Mouse (Mus musculus): Measurements from ENCODE around the gene Tgfa. TPM values are rescaled to one million over a fixed set of nuclear protein-coding genes. Genes with fewer than 3 reads are reported as not detected.

Tgfa gene
- total RNA-seq (2021) = 10 to 100 TPM; 15.0 to 18.2 TPM
- 33.2 and 49.0 TPM in 2 replicates for polyA plus RNA-seq (2012; rRNA removed)
- long read RNA-seq, full-length matches to known transcripts = 11 of 18 reads
- long read RNA-seq, partial matches to known transcripts = 6 of 18 reads
- long read RNA-seq, other reads (novel, unspliced or antisense) = 1 of 18 reads

GRCm38 (mm10) chr6:86194941-86195932, at the start of gene Tgfa:
Gene Tgfa (plus strand): TSS chr6:86195223.
- DNase-seq = peak; percentile 94

DNA sequence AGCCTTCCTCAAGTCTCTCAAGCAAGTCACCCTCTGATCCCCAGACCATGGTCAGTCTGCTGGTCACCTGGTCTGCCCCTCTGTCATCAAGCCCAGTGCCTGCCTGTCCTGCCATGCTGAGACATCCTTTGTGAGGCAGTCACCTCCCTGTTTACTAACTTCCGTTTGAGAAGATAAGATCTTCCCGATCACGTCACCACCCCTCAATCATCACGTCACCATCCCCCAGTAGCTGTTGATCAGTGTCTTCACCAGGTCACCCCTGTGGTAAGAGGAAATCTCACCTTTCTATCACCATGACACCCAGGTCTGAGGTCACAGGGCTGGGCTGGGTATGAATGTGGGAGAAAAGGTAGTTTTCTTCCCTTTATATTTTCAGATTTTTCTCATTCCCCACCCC, 46.5 kb upstream of the Tgfa start:
- DNase-seq = no peak

DNA sequence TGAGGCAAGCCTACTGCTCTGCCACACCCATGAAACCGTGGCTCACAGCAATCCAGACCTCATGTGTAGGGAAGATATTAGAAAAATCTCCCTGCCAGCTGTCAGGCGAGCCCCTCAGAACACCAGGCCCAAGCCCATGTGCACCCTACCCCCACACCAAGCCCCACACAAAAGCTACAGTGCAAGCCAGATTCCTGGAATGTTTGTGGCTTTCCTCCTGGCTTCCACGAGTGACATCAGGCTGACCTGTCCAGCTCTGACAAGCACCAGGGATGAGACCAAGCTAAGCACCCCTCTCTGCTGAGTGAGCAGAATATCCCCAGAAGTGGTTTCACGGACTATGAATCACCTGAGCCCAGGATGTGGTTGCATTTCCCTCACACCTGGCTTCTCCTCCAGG, 46.0 kb upstream of the Tgfa start:
- no peak for DNase-seq

DNA sequence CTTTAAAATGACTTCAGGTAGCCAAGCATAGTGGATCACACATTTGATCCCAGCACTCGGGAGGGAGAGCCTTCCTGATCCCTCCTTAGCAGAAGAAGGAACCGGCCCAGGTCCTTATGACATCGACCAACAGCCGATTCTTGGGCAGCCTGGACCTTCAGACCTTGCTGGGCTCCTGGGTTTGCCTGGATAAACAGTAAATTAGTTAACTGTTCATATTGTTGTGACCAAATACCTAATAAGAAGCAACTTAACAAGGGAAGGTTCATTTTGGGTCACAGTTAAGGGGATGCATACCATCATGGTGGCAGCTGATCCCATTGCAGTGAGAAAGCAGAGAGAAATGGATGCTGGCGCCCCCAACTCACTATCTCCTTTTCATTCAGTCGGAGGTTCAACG, 42.3 kb upstream of the Tgfa start:
- no peak for DNase-seq

GRCm38 (mm10) chr6:86153436-86153990, 41.5 kb upstream of the Tgfa start:
- DNase-seq = peak; percentile 32

- no peak for DNase-seq
These were observed 41.0 kb upstream of the Tgfa start for GRCm38 (mm10) chr6:86154006-86154405.

GRCm38 (mm10) chr6:86154481-86154880, 40.5 kb upstream of the Tgfa start:
- DNase-seq = no peak

DNA sequence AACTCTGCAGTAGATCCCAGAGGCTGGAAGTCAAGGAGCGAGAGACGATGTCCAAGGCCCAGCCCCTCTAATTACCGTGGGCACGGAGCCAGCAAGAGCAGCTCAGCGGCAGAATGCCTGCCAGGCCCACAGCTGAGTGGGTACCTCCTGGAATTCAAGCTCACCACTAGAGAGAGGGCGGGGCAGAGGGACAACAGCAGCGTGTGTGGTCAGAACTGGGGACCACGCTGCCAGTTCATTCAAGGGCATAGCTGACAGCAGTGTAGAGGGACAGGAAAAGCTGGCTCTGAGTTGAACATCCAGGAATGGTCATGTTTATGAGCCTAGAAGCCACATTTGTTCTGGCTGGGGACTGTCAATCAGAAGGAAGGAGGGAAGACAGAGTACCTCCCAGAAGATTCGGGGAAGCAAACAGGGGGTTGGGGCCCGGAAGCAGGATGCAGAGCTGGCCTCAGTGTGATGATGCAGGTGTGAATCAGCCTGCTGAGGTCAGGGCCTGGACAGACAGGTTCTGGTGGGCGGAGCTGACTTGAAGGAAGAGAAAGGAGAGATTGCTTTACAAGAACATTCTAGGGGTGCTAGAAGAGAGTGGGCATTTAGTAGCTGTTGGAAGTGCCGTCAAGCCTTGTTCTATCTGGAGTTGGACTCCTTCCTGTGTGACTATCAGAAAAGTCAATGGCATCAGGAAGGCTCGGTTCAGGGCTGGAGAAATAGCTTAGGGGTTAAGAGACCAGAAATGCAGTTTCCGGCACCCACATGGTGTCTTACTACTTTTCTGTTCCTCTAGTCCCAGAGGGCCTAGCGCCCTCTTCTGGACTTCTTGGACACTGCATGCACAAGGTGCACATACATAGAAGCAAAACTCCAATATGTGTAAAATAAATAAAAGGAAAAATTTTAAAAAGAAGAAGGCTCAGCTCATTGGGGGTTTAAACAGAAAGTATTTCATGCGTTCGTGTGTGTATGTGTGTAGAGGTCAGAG, 37.5 kb upstream of the Tgfa start:
- DNase-seq = peak; percentile 45

- no peak for DNase-seq
These were observed 34.1 kb upstream of the Tgfa start for GRCm38 (mm10) chr6:86160878-86161277.

GRCm38 (mm10) chr6:86161586-86161985, 33.4 kb upstream of the Tgfa start:
- peak; percentile 54 for DNase-seq

DNA sequence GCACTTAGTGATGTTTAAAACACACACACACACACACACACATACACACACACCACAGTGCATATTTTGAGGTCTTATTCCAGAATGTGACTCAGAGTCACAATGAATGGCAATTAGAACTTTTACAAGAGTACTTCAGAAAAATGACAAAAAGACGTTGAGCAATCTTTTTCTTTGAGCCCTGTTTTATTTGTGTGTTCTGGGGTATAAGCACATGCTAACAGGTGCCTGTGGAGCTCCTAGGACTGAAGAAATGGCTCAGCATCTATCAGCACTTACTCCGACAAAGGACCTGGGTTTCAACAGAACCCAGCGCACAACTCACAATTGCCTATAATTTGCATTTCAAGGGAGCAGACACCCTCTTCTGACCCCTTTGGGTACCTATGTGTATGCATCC, 31.0 kb upstream of the Tgfa start:
- DNase-seq = no peak

DNA sequence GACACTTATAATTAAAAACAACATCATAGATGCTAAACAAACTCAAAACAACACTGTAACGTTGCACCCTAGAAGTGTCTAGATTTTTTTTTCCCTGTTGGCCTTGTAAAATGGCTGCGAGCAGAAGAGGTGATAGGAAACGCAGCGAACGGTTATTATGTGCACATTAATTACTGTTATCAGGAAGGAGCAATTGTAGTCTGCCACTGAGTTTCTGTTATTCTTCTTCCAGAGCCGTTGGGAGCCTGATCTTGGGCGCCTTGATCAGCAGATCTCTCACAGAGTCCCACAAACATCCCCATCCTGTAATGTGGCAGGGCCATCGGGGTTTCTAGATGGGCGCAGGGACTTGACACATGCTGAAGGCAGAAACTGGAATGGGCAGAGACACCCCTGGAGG, 28.6 kb upstream of the Tgfa start:
- DNase-seq = no peak

DNA sequence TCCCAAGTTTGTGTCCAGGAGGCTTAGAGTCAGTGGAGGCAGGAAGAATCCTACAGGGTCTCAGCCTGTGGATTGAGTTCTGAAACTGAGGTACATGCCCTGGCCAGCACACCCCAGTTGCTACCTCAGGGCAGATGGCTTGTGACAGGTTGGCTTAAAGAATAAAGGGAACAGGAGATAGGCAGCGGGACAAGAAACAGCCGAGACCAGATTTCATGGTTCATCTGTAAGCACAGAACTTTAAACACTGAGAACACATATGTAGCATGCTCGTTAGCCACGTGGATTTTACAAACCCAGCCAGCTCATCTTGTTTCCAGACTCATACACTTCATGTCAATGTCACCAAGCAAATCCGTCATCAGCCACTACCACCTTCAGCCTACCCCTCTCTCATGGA, 27.2 kb upstream of the Tgfa start:
- DNase-seq = no peak

GRCm38 (mm10) chr6:86169166-86169565, 25.9 kb upstream of the Tgfa start:
- peak; percentile 87 for DNase-seq

DNA sequence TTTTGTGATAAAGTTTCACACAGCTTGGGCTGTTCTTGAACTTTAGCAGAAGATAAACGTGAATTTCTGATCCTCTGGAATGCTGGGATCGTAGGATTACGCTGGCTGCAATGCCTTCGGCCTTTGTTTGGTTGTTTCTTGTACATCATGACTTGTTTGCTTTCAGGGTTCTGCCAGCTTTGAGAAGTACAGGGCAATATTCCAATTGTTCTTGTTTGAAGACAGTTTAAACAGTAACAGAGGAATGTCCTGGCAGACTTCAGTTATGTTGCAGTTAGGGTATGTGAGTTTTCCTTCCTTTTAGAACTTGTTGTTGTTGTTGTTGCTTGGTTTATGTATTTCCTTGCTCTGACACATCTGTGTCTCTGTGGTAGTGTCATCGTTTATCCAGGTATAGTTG, 18.8 kb upstream of the Tgfa start:
- no peak for DNase-seq

DNA sequence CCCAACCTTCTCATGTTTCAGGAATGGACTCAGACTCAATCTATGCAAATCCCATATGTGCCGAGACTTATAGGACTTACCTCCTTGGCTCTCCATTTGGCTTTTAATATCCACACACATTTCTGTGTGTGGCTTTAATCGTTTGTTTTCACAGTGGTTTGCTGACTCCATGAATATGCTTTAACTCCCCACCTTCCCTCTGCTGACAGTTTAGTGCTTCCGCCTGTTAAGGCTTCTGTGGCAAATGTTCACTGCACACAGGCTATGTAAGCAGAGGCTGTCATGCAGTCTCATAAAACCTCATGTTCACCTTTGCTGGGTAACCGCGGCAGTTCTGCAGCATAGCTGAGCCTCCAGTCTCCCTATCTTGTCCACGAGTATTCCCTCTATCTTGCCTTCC, 18.3 kb upstream of the Tgfa start:
- DNase-seq = no peak

GRCm38 (mm10) chr6:86177331-86177982, 17.6 kb upstream of the Tgfa start:
- DNase-seq = no peak

- DNase-seq = no peak
These were observed 14.4 kb upstream of the Tgfa start for GRCm38 (mm10) chr6:86180617-86181016.

GRCm38 (mm10) chr6:86182016-86182415, 13.0 kb upstream of the Tgfa start:
- no peak for DNase-seq

DNA sequence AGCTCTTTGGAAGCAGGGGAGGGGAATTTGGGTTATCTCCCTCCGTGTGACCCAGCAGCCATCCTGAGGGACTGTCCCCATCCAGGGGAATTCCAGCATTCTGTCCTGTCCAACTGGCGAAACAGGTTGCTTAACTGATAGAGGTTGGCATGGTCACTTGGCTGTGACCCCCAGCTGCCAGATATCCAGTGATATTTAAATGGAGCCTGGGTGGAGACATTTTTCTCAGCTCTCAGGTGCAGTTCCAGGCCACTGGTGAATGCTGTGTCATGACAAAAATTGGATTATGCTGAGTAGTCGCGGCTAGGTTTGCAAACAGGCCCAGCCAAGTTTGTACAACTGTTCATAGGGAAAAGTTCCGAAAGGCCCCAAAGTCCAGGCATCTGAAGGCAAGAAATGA, 12.4 kb upstream of the Tgfa start:
- DNase-seq = no peak
